Mouse (Mus musculus) forebrain, embryonic 12.5 days (tissue): ENCODE data around the gene Ifitm3. TPM values are rescaled to one million over a fixed set of nuclear protein-coding genes. Genes with fewer than 3 reads are reported as not detected.
"Not testable (repeated sequence)": the region's sequence is repeated elsewhere in the genome, so short reads cannot be mapped to it uniquely, and the experiment has no call there.

Experiments used
- ATAC-seq: fragments of 200-750 bp; cut with Nextera tagmentation; 2 replicates; pipeline ENCODE4 v1.8.0; 2017; ENCODE audit warnings: moderate TSS enrichment; ENCODE audit not compliant: low FRiP score
- H3K27ac ChIP-seq: fragments of 300-500 bp; sonication (generic); 2 replicates; pipeline ENCODE4 v1.5.1; 2016; ENCODE audit warnings: mild to moderate bottlenecking
- H3K27me3 ChIP-seq: fragments of 300-500 bp; sonication (generic); 2 replicates; pipeline ENCODE4 v1.6.1; 2016; ENCODE audit warnings: mild to moderate bottlenecking
- H3K36me3 ChIP-seq: fragments of 300-500 bp; sonication (generic); replicated peaks from 2 replicates; pipeline ENCODE4 v1.6.1; 2016; ENCODE audit warnings: mild to moderate bottlenecking
- H3K4me1 ChIP-seq: fragments of 300-500 bp; sonication (generic); 2 replicates; pipeline ENCODE4 v1.6.1; 2016
- H3K4me2 ChIP-seq: fragments of 300-500 bp; sonication (generic); 2 replicates; pipeline ENCODE4 v1.6.1; 2016; ENCODE audit warnings: mild to moderate bottlenecking, moderate library complexity
- H3K4me3 ChIP-seq: fragments of 300-500 bp; sonication (generic); replicated peaks from 2 replicates; pipeline ENCODE4 v1.5.1; 2016; ENCODE audit warnings: mild to moderate bottlenecking
- H3K9ac ChIP-seq: fragments of 300-500 bp; sonication (generic); 2 replicates; pipeline ENCODE4 v1.6.1; 2016; ENCODE audit warnings: mild to moderate bottlenecking
- H3K9me3 ChIP-seq: fragments of 300-500 bp; sonication (generic); 2 replicates; pipeline ENCODE4 v1.6.1; 2016
- WGBS: fragments of 180-500 bp; shearing (Covaris S2); methylation state at CpG from one replicate; pipeline ENCODE4 v1.1.7; 2016; 5-methylcytosine and 5-hydroxymethylcytosine counted together
- polyA plus RNA-seq: library from polyadenylated mRNA; unstranded; fragments of >200 nt; fragmentation: Nextera tagmentation; extraction: Ambion mirVana; gene quantifications from 2 replicates; pipeline ENCODE4 v1.2.1, GENCODE M21; 2016

Ifitm3 gene
- polyA plus RNA-seq, 1 experiment from 2014 or later, result 13.0 TPM

DNA sequence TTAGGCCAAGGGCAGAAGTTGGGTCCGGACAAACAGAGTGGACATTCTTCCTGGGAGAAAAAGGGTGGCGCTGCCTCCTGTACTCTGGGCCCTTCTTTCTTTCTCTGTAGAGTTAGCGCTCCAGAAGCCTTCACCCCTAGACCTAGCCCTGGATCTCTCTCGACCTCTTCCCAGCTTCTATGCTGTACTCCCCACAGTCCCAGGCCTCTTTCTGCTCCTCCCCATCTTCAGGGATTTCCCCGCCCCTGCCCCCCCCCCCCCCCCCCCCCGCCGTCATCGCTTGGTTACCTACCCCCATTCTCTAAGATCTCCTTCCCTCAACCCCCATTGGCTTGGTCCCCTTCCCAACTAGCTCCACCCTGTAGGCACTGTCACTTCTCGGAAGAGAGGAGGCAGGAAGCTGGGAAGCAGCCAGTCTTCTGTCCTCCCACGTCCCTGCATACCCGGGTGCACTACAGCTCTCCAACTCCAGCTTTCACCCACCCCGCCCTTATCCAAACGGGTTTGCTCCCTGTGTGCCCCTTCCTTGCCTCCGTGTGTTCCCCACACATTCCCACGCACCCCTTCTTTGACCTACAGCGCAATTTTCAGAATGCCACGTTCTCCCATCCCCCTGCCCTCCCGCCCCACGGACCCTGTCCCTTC is 37.1 kb upstream of the Ifitm3 start:
- Histone ChIP-seq H3K27me3 (peaks cover 10% of the 10 kb centered on the region; the same call in 1 of the 2 replicates), H3K4me3 (peak overlapping the region; percentile 37), H3K9ac (peak overlapping the region; percentile 47), H3K36me3 (no peaks in the 10 kb centered on the region), H3K4me1 (peaks cover 16% of the 10 kb centered on the region), H3K4me2 (peak overlapping the region; percentile 79), H3K27ac (0 out of 2 replicates have a peak overlapping the region, but pooled peaks have one; percentile 31), H3K9me3 (no peaks in the 10 kb centered on the region)
- peak; percentile 68 for ATAC-seq
- WGBS, result 3% methylated on average over 15 of the region's 19 CpGs

DNA sequence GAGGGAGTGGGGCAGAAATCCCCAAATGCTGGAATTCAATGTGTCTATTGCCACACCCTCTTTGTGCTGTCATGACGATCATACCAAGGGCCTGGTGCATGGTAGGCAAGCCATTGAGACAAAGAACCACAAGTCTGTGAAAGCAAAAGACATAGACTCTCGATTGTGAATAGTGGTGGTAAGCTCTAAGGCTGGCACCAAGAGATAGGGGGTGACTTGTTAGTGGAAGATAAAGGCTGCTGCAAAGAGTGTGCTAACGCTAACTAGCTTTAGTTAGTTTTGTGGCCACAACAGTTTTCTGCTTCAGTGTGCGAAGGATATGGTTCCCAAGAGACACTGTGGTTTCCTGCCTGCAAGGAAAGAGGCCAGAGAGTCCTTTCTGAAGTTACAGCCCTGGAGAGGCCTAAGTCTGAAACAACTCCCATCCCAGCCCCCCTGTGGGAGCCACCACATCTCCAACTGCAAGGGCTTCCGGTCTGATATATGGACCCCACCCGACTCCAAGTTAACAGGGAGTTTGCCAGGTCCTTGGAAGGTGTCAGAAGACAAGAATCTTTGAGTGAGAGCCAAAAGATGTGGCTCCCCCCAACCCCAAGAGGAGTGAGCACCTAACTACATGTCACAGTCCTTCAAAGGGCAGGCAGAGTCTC is 36.5 kb upstream of the Ifitm3 start:
- WGBS, result 80% methylated on average over 6 of the region's 6 CpGs
- H3K27ac ChIP-seq, result no peak overlapping the region
- peaks cover 16% of the 10 kb centered on the region for H3K4me1 ChIP-seq
- no peaks in the 10 kb centered on the region for H3K36me3 ChIP-seq
- H3K4me2 ChIP-seq, result peak overlapping the region; percentile 79; the same call in 1 of the 2 replicates
- H3K27me3 ChIP-seq, result peaks cover 10% of the 10 kb centered on the region; the same call in 1 of the 2 replicates
- ATAC-seq, result no peak
- peak overlapping the region; percentile 47; the same call in 1 of the 2 replicates for H3K9ac ChIP-seq
- H3K4me3 ChIP-seq, result 0 out of 2 replicates have a peak overlapping the region, but pooled peaks have one; percentile 37
- no peaks in the 10 kb centered on the region for H3K9me3 ChIP-seq

DNA sequence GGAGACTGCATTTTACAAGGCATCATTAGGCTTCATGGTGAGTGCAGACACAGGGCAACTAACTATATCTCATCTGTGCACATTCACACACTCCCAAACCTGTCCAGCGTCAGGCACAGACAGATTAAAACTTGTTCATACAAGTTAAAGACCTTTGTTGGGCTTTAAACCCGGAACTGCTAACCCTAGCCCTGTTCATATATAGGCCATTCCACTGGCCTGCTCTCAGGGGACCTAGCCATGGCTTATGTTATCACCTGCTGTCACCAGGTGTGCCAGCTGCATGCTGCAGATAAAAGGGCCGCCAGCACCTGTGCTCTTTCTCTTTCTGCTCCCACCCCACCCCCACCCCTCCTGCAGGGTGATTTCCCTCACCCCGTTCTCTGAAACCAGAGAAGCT is 32.0 kb upstream of the Ifitm3 start:
- 53% methylated on average over 4 of the region's 4 CpGs for WGBS

DNA sequence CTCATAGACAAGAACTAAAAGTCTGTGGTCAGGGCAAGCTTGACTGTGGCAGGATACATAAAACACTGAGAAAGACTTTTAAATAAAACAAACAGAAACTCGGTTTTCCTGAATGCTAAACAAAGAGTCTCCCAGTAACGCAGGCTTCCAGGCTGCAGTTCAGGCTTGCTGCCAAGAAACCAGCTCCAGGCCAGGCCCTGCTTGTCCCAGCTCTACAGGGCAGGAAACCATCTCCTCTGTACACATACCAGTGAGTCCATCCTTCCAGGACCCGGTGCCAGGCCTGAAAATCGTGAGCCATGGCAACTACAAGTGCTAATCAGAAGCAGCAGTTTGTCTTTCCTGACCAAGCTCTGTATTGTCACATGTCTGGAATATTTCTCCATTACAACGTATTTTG is 31.1 kb upstream of the Ifitm3 start:
- H3K4me1 ChIP-seq, result no peaks in the 10 kb centered on the region; the same call in 1 of the 2 replicates
- H3K4me3 ChIP-seq, result no peak overlapping the region
- H3K9me3 ChIP-seq, result no peaks in the 10 kb centered on the region
- no peak overlapping the region for H3K4me2 ChIP-seq
- H3K9ac ChIP-seq, result no peak overlapping the region
- H3K27ac ChIP-seq, result 0 out of 2 replicates have a peak overlapping the region, but pooled peaks have one; percentile 36
- no peak for ATAC-seq
- H3K27me3 ChIP-seq, result 0 out of 2 replicates have a peak, but pooled peaks cover 3% of the 10 kb centered on the region
- H3K36me3 ChIP-seq, result no peaks in the 10 kb centered on the region
- 33% methylated on average over 5 of the region's 5 CpGs for WGBS

More for the DNA sequence above, 32.0 kb upstream of the Ifitm3 start:
- H3K9ac ChIP-seq, result no peak overlapping the region
- H3K4me1 ChIP-seq, result peaks cover 6% of the 10 kb centered on the region
- ATAC-seq, result no peak
- H3K4me3 ChIP-seq, result no peak overlapping the region
- H3K9me3 ChIP-seq, result no peaks in the 10 kb centered on the region
- no peak overlapping the region for H3K4me2 ChIP-seq
- H3K27ac ChIP-seq, result no peak overlapping the region
- no peaks in the 10 kb centered on the region for H3K36me3 ChIP-seq
- H3K27me3 ChIP-seq, result peaks cover 10% of the 10 kb centered on the region; the same call in 1 of the 2 replicates

DNA sequence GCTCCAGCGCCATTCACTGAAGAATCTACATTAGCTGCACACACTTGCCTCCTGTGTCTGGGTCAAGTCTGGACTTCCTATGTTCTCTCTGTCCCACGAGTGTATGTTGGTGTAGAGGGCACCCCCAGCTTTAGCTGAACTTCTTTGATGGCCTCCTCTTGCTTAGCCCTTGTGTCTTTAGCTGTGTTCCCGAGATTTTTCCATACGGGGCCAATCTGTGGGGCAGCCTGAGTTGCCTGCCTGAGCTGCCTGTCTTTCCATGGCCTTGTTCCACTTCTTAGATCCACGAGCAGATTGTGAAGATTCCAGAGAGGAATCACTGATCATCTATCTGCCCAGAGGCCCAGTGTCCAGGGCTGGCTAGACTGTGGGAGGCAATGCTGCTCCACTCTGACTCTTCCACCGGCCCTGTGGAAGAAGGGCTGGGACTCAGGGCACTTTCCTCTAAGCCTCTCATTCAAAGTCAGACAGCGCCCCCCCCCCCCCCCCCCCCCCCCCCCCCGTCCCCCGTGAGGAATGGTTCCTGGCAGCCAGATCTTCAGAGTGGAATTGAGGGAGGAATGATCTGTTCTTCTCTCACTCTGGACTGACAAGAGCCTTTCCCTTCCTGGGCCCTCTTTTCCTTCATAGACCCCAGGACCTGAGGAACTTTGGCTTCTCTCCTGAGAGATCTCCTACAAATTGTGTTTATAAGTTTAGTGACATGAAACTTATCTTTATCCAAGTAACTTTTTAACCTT is 30.5 kb upstream of the Ifitm3 start:
- WGBS, result 51% methylated on average over 6 of the region's 9 CpGs
- H3K36me3 ChIP-seq, result no peaks in the 10 kb centered on the region
- peak overlapping the region; percentile 13; the same call in 1 of the 2 replicates for H3K4me2 ChIP-seq
- no peak overlapping the region for H3K4me3 ChIP-seq
- 0 out of 2 replicates have a peak overlapping the region, but pooled peaks have one; percentile 36 for H3K27ac ChIP-seq
- H3K9me3 ChIP-seq, result no peaks in the 10 kb centered on the region
- no peak overlapping the region for H3K9ac ChIP-seq
- no peaks in the 10 kb centered on the region for H3K27me3 ChIP-seq
- H3K4me1 ChIP-seq, result no peaks in the 10 kb centered on the region; the same call in 1 of the 2 replicates
- no peak for ATAC-seq

DNA sequence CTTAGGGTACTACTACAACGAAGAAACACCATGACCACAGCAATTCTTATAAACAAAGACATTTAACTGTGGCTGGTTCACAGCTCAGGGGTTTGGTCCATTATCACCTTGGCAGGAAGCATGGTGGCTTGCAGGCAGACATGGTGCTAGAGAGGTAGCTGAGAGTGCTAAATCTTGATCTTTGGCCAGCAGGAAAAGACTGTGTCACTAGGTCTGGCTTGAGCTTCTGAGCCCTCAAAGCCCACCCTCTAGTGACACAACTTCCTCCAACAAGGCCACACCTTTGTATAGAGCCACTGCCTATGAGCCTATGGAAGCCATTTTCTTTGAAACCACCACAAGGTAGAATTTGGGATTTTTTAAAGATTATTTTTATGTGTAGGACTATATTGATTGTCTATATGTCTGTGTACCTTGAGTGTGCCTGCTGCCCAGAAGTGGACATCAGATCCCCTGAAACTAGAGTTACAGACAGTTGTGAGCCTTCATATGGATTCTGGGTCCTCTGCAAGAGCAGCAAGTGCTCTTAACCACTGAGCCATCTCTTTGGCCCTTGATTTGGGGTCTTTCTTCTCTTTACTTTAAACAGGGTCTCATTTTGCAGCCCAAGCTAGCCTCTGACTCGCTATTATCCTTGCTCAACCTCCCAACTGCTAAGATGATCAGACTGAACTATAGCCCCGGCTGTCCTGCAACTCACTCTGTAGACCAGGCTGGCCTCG is 29.0 kb upstream of the Ifitm3 start:
- 94% methylated on average over 4 of the region's 4 CpGs for WGBS
- Histone ChIP-seq H3K4me1 (no peaks in the 10 kb centered on the region; the same call in 1 of the 2 replicates), H3K4me3 (no peak overlapping the region), H3K4me2 (no peak overlapping the region), H3K9me3 (no peaks in the 10 kb centered on the region), H3K36me3 (no peaks in the 10 kb centered on the region), H3K9ac (no peak overlapping the region), H3K27me3 (no peaks in the 10 kb centered on the region), H3K27ac (no peak overlapping the region)
- no peak for ATAC-seq

DNA sequence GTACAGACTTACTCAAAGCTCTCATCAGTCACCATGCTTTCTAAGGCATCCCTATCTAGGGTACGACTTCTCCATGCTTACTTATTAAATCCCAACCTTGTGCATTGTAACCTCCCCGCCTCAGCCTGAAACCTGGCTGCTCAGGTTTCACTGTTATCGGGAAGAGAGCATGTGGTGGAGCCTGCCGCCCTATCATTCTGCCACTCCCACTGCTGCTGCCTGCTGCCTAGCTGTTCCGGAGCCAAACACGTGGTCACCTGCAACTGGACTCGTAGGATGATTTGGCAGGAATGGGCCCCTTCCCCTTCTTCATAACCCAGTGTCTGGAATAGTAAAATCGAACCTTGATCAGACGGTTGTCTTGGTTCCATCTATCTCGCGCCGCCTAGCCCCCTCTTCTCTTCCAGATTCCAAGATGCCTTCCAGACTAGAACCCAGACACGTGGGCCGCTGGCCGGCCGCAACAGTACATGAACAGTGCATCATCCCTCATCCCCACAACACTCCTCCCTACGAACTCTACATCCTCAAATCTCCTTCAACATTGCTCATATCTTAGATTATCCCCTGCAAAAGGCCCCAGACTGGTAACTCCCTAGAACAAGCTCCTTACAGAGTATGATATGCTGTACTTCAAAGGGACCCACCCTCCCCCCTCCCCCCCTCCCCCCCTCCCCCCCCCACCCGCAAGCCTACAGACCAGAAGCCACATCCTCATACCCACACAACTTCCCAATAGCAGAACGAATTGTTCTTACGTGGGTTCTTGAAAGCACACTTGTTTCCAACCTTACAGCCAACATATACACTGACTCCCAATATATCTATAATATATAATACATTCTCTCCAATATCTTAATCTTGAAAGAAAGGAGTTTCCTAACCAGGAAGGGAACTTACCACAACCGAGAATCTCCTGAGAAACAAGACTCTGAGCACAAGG is 27.8 kb upstream of the Ifitm3 start:
- Histone ChIP-seq H3K4me2 (no peak overlapping the region), H3K4me3 (no peak overlapping the region), H3K9me3 (no peaks in the 10 kb centered on the region), H3K9ac (no peak overlapping the region), H3K4me1 (no peaks in the 10 kb centered on the region; the same call in 1 of the 2 replicates), H3K27me3 (no peaks in the 10 kb centered on the region), H3K36me3 (no peaks in the 10 kb centered on the region), H3K27ac (no peak overlapping the region)
- 87% methylated on average over 19 of the region's 21 CpGs for WGBS
- no peak for ATAC-seq

DNA sequence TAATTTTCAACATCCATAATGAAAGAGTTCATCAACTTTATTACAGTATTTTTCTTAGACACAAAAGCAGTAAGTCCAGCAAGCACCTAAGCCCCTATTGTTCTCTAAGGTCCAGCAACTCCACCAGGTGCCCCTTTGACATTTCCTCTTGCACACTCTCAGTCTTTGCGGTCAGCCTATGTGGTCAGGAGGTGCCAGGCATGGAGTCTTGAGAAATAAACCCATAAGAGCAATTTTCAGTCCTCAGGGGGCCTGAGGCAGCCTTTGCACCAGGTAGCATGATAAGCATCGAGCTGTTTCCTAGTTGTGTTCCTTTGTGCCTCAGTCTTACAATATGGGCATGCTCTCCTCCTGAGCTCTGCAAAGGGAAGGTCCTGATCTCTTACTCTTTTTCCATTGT is 26.1 kb upstream of the Ifitm3 start:
- not testable (repeated sequence) for H3K4me2 ChIP-seq, H3K4me3 ChIP-seq, H3K9ac ChIP-seq, H3K9me3 ChIP-seq, ATAC-seq, H3K36me3 ChIP-seq, H3K27ac ChIP-seq, H3K27me3 ChIP-seq, H3K4me1 ChIP-seq
- WGBS, result 93% methylated on average over 1 of the region's 2 CpGs

DNA sequence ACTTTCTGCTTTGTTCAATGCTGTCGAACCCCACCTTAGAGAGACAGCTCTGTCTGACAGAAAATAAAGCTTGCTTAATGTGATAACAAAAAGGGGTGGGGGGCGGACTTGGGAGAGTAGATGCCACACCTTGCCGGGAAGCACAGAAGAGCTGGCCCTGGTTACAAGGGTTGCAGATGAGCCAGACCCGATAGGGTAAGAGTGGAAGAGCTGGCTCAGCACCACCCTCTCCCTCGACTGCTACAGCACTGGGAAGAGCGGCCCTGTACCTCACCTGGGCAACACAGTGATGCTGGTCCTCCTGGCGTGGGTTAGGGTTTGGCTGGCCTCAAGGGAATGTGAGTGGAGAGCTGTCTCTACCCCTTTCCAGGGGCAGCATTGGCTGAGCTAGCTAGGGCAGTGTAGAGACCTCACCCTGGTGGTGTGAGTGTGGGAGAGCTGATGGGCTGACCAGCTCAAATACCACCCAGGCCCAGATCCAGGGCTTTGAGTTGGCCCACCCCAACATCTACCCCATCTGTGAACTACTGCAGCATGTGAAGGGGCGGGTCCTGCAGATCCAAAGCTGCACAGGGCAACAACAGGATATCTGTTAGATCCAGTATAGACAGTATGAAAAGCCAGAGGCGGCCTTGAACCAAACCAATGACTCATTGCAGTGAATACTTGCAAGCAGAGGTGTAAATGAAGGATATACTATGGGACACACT is 22.0 kb upstream of the Ifitm3 start:
- no peaks in the 10 kb centered on the region for H3K36me3 ChIP-seq
- no peak overlapping the region for H3K27ac ChIP-seq
- H3K9me3 ChIP-seq, result no peaks in the 10 kb centered on the region
- H3K4me1 ChIP-seq, result no peaks in the 10 kb centered on the region
- H3K27me3 ChIP-seq, result 0 out of 2 replicates have a peak, but pooled peaks cover 3% of the 10 kb centered on the region
- no peak for ATAC-seq
- H3K4me3 ChIP-seq, result no peak overlapping the region
- WGBS, result 80% methylated on average over 9 of the region's 9 CpGs
- H3K4me2 ChIP-seq, result no peak overlapping the region
- H3K9ac ChIP-seq, result no peak overlapping the region

DNA sequence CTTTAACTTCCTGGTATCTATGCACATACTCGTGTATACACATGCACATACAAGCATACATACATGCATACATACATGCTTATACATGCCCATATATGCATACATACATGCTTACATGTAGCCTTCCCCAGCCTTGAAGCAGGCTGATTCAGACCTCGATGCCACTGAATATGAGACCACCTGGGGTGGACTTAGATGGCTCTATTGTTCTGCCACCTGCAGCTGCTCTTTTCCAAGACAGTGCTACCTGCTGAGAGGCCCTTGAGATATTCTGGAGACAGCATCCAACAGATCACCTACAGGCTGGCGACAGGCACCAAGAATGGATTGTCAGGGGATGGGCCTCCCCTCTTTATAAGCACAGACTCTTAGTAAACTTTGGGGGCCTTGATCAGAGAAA is 19.8 kb upstream of the Ifitm3 start:
- Histone ChIP-seq H3K9ac (no peak overlapping the region), H3K4me2 (no peak overlapping the region), H3K4me1 (peaks cover 13% of the 10 kb centered on the region), H3K36me3 (no peaks in the 10 kb centered on the region), H3K4me3 (no peak overlapping the region), H3K27me3 (0 out of 2 replicates have a peak, but pooled peaks cover 3% of the 10 kb centered on the region), H3K9me3 (no peaks in the 10 kb centered on the region), H3K27ac (no peak overlapping the region)
- WGBS, result 41% methylated on average over 3 of the region's 3 CpGs
- no peak for ATAC-seq
